Mouse (Mus musculus): ENCODE measurements around the gene Txndc12. TPM values are rescaled to one million over a fixed set of nuclear protein-coding genes. Genes with fewer than 3 reads are reported as not detected.
A peak's percentile ranks its signal among the peaks of the same experiment; 100 is the strongest.

Txndc12 gene
- 10 to 100 TPM; 43.8 to 47.8 TPM for total RNA-seq (2021)

GRCm38 (mm10) chr4:108834115-108834970 lies at the start of gene Txndc12:
TSS of gene Txndc12 (plus strand) at chr4:108834601.
- DNase-seq (ENCODE audit: extremely low spot score in 1 of 2, low spot score in 2 of 2), result peak; percentile 84 to 92
- intact Hi-C loops (cut with DNase I), result no loop called here

GRCm38 (mm10) chr4:108789258-108789936 lies 45.0 kb upstream of the Txndc12 start:
- intact Hi-C loops (cut with DNase I), result no loop called here
- no peak for DNase-seq (ENCODE audit: extremely low spot score in 1 of 2, low spot score in 2 of 2)

DNA sequence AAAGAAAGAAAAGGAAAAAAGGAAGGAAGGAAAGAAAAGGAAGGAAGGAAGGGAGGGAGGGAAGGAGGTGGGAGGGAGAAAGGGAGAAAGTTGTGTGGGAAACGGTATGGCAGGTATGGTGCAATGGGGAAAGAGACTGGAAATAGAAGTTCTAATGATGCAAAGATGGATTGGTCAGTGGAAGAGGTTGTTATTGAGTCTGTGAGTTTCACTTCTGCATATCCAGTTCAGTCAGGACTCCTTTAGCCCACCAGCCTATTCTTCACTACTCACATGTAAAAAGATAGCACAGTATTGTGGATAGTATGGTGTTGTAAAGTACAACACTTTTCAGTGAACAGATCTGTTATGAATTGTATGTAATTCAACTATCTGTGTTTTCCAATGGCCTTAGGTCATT lies 43.9 kb upstream of the Txndc12 start:
- intact Hi-C loops (cut with DNase I), result no loop called here
- no peak for DNase-seq (ENCODE audit: extremely low spot score in 1 of 2, low spot score in 2 of 2)

DNA sequence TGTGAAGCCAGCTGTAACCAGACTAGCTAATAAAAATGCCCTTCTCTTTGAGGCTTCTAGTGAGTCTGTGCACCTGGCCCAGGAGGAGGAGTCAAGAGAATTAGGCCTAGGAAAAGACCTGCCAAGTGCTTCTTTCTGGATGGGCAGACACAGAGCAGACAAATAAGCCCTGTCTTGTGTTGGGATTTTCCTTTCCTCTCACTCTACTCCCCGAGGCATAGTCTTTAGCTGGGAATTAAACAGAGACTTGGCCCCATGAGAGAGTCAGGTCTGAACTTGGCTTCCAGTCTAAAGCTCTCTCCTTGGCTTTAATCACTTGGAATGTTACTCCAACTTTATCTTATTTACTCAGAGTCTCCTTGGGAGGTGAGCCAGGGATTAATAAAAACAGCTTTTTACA lies 40.5 kb upstream of the Txndc12 start:
- intact Hi-C loops (cut with DNase I), result no loop called here
- no peak for DNase-seq (ENCODE audit: extremely low spot score in 1 of 2, low spot score in 2 of 2)

- no peak for DNase-seq (ENCODE audit: extremely low spot score in 1 of 2, low spot score in 2 of 2)
- intact Hi-C loops (cut with DNase I), result no loop called here
These were observed 37.7 kb upstream of the Txndc12 start for GRCm38 (mm10) chr4:108796701-108797100.

GRCm38 (mm10) chr4:108798083-108798830 lies 36.1 kb upstream of the Txndc12 start:
- peak; percentile 28 to 67 for DNase-seq (ENCODE audit: extremely low spot score in 1 of 2, low spot score in 2 of 2)
- intact Hi-C loops (cut with DNase I), result no loop called here

DNA sequence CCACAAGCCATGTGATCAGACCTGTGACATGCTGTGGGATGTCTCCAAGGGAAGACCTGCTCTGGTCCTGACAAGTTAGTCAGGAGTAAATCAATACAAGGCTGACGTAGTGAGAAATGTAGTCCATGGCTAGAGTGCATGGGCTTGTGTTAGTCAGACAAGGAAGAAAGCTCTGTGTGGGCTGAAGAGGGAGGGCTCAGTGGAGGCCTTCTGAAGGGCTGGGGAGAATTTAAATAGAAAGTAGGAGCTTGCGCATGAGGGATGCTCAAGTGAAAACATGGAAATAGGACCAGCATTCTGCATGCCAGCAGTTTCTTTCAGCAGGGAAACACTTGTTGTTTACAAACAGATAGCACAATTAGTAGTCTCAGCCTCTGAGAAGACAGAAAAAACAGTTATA lies 30.9 kb upstream of the Txndc12 start:
- DNase-seq (ENCODE audit: extremely low spot score in 1 of 2, low spot score in 2 of 2), result no peak
- intact Hi-C loops (cut with DNase I), result no loop called here

DNA sequence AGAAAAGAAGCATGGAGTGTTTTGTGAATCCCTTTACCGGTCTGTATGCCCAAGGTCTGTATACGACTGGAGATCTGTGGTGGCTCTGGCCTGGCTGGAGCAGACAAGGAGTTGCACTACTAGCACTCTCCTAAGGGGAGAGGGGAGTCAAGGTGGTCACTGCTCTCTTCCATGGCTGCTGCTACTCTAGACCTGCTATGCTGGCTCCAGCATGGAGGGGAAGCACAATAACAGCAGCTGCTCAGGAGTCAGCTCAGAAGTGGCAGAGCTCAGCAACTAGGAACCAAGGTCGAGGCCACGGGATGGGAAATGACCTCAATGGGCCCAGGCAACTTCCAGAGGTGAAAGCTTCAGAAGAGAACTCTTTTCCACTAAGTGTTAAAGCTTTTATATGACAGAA lies 23.3 kb upstream of the Txndc12 start:
- intact Hi-C loops (cut with DNase I), result no loop called here
- DNase-seq (ENCODE audit: extremely low spot score in 1 of 2, low spot score in 2 of 2), result no peak

- DNase-seq (ENCODE audit: extremely low spot score in 1 of 2, low spot score in 2 of 2), result no peak
- intact Hi-C loops (cut with DNase I), result no loop called here
These were observed 22.9 kb upstream of the Txndc12 start for GRCm38 (mm10) chr4:108811550-108811949.

GRCm38 (mm10) chr4:108825677-108826076 lies 8.7 kb upstream of the Txndc12 start:
- intact Hi-C loops (cut with DNase I), result no loop called here
- DNase-seq (ENCODE audit: extremely low spot score in 1 of 2, low spot score in 2 of 2), result no peak

GRCm38 (mm10) chr4:108826096-108826495 lies 8.3 kb upstream of the Txndc12 start:
- intact Hi-C loops (cut with DNase I), result no loop called here
- no peak for DNase-seq (ENCODE audit: extremely low spot score in 1 of 2, low spot score in 2 of 2)

- DNase-seq (ENCODE audit: extremely low spot score in 1 of 2, low spot score in 2 of 2), result no peak
- intact Hi-C loops (cut with DNase I), result no loop called here
These were observed 7.8 kb upstream of the Txndc12 start for GRCm38 (mm10) chr4:108826643-108827042.

GRCm38 (mm10) chr4:108830698-108831097 lies 3.7 kb upstream of the Txndc12 start:
- intact Hi-C loops (cut with DNase I), result no loop called here

GRCm38 (mm10) chr4:108832916-108833827 lies 1.2 kb upstream of the Txndc12 start, which contains the start of gene Btf3l4:
TSS of gene Btf3l4 (minus strand) at chr4:108833614.
- intact Hi-C loops (cut with DNase I), result no loop called here
- peak; percentile 89 to 95 for DNase-seq (ENCODE audit: extremely low spot score in 1 of 2, low spot score in 2 of 2)

More at GRCm38 (mm10) chr4:108830698-108831097, 3.7 kb upstream of the Txndc12 start:
- DNase-seq (ENCODE audit: extremely low spot score in 1 of 2, low spot score in 2 of 2), result no peak

GRCm38 (mm10) chr4:108833828-108834114 lies 630 bp upstream of the Txndc12 start:
- no peak for DNase-seq (ENCODE audit: extremely low spot score in 1 of 2, low spot score in 2 of 2)
- intact Hi-C loops (cut with DNase I), result no loop called here

- intact Hi-C loops (cut with DNase I), result no loop called here
- peak in 1 of 2 experiments; percentile 34 for DNase-seq (ENCODE audit: extremely low spot score in 1 of 2, low spot score in 2 of 2)
These were observed 540 bp downstream of the Txndc12 start for GRCm38 (mm10) chr4:108834971-108835311.

GRCm38 (mm10) chr4:108835496-108835895 lies 1.1 kb downstream of the Txndc12 start:
- DNase-seq (ENCODE audit: extremely low spot score in 1 of 2, low spot score in 2 of 2), result no peak
- intact Hi-C loops (cut with DNase I), result no loop called here

DNA sequence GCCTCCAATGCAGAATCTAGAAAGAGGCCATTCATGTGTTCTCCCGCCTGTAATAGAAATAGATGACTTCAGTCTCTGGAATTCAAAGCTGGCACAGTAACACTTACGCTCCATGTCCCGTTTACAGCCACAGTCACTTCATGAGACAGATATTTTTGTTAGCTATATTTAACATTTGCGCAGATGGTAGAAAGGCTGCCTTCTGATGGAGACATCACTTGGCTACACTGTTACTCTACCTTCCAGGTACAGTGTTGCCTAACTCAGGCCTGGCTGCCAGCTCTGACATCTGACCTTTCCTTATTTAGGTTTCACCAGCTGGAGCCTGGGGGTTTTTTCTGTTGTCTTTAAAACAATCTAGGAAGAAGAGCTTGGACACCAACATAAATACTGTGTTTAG lies 3.6 kb downstream of the Txndc12 start:
- DNase-seq (ENCODE audit: extremely low spot score in 1 of 2, low spot score in 2 of 2), result no peak
- intact Hi-C loops (cut with DNase I), result no loop called here

Measured in left cerebral cortex, postnatal 10 days (tissue).